Mouse (Mus musculus) retina, postnatal 7 days (tissue): ENCODE measurements around the gene Mical3.
A peak's percentile ranks its signal among the peaks of the same experiment; 100 is the strongest.

Source experiments
- DNase-seq: peaks from one replicate; pipeline ENCODE4 v3.0.0-alpha.2; 2012; ENCODE audit warnings: low read depth, low spot score

The Mical3 gene

DNA sequence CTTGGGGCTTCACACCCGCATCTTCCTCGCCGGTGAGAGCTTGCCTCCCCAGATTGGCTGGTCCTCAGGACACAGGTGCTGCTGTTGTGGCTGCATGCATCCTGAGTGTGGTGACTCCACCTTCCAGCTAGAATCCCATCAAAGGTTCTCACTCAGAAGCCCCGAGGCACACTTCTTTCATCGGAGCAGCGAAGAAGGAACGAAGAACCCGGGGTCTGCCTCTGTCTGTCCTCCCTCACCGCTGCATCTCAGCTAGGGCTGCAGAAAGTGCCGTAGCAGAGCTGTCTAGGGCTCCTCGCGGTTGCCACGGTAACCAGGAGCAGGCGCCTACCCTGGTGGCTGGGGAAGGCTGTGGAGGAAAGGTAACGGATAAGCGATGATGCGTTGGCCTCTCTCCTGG, at the start of gene Mical3:
Gene Mical3 (minus strand): TSS at position 227 of the 400 bp plus-strand sequence.
- no peak for DNase-seq

DNA sequence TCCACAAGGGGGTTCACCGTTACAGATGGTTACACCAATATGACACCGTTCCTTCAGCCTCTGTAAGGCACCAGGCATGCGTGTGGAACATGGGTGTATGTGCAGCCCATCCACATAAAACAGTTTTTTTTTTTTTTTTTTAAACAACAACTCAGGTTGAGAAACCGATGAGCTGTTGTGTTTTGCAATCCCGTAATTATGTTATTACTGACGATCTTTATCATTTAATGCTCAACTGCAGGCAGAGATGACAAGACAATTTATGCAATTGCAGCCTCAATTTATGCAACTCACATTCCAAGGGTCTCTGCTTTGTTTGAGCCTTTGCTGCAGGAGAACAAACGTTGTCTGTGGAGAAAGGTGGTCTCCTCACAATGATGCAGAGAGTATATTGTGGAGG, 49.0 kb upstream of the Mical3 start:
- DNase-seq: no peak

GRCm38 (mm10) chr6:121178700-121179358, 48.0 kb upstream of the Mical3 start:
- DNase-seq: peak; percentile 53

DNA sequence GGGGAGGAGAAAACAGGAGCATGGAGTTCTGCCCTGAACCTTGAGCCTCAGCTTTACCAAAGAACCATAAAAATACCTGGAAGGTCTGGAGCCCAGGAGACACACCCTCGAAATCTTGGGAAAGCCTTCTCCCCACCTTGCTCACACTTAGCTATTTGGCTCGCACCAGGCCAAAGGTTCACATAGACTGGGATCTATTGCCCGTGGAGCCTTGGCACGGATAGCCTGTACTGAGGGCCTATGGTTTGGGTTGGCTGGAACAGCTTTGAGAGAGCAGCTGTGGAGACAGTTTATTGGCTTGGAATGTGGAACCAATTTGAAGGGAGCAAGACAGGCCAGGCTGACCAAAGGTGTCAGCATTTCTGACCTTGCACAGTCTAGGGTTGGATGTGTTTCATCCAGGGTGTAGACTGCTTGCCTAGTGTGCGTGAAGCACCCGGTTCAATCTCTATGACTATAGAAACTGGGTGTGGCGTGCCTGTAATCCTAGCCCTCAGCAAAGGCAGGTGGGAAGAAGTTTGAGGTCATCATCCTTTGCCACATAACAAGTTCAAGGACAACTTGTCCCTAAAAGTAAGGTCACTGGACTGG, 46.4 kb upstream of the Mical3 start:
- DNase-seq: no peak

- DNase-seq: no peak
These were observed 45.9 kb upstream of the Mical3 start for GRCm38 (mm10) chr6:121176731-121177098.

- DNase-seq: no peak
These were observed 45.4 kb upstream of the Mical3 start for GRCm38 (mm10) chr6:121176011-121176730.

DNA sequence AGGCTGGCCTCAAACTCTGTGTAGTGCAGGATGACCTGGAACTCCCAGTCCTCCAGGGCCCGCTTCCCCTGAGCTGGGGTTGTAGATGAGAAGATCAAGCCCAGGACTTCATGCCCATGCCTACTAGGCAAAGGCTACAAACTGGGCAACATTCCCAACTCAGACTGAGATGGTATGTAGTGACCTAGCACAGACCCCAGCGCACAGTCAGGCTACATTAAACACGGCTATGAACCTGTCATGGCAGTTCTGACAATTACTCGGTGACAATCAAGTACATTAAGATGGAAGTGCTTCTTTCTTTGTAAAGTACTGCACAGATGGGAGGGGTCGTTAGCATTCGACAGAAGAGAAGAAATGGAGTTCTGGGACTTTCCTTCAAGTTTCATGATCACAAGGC, 44.0 kb upstream of the Mical3 start:
- DNase-seq: no peak

GRCm38 (mm10) chr6:121173471-121173870, 42.7 kb upstream of the Mical3 start:
- no peak for DNase-seq

DNA sequence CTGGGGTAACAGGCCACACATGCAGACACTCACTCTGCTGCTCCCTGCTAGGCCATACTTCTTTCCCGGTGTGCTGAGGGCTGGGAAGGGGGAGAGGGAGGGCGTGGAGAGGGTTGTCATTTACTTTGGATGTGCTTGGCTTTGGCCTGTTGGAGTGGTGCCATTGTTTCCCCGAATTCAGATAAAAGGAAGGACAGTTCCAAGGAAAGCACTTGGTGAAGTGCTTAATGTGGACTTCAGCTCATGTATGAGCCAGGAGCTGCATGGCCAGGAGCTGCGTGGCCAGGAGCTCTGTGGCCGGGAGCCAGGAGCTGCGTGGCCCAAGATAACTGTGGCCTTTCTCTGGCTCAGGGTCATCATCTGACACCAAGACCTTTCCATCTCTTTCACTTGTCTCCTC, 40.3 kb upstream of the Mical3 start:
- DNase-seq: no peak

DNA sequence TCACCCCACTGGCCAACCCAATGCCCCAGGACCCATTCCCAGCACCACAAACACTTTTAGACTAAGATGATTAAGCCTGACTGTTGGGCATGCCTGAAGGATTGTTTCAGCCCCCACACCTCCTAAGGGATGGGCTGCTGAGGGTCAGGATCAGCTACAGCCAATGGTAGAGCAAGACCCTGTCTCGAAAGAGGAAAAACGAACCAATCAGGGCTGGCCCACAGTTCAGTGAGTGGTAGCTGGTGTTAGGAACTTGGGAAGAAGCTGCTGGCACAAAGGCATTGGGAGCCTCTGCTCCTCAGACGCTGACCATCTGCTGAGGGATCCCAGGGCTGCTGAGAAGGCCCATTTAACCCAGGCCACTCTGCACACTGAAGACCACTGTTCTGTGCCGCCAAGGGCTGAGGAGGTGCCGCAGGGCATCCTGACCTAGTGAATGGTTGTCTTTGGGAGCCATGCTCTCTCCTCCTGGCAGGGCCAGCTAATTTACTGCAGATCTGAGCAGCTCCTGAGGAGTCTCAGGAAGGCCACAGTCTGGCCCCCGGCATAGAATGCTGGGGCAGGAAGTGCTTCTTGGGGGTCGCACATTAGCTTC, 36.7 kb upstream of the Mical3 start:
- DNase-seq: no peak

DNA sequence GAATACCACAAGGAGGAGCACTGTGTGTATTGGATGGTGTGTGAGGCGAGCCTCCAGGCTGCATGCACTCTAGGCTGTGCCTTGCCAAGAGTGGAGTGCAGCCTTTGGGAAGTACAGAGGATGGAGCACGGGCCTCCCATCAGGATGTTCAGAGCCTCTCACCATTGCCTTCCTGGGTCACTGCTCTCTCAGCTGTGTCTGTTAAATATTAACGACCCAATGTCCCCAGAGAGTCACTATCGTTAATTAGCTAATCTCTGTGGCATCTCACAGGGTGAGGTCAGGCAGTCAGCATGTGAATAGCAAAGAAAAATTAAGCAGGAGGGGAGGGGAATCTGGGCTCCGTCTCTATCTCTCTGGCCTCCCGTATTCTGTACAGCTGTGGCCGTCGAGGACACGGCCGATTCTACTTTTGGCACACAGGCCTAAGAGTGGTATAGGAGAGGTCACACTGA, 35.3 kb upstream of the Mical3 start:
- DNase-seq: no peak

DNA sequence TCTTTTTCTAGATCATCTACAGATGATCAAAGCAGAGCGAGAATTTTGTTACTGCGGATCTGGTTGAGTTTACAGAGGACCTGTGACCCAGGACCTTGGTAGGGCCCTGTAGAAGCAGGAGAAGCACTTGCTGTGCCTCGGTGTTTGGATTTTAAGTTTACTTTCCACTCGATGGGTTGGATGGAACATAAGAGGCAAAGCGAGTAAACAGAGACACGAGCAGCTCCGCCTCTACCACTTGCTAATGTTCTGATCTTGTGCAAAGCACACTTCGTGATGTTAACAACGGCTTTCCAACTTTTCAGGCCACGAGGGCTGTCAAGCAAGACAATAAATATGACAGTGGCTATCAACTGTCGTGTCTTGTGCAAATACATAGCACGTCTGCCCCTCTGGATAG, 31.8 kb upstream of the Mical3 start:
- DNase-seq: no peak

DNA sequence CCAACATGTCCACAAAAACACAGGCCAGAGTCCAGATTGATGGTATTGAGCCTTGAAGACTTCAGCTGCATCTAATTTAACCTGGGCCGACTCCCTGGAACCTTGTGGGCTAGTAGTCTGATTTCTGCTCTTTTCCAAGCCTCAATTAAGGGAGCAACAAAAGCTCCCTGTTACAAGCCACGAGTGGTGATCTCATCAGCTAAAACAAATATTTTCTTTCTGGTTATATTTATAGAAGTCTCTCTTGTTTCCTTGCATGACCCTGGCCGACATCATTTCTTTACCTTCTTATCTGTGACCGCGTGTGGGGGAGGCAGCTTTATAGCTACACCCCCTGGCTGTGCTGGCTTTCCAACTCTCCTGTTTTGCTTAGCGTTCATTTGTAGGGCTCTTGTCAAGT, 29.3 kb upstream of the Mical3 start:
- no peak for DNase-seq

DNA sequence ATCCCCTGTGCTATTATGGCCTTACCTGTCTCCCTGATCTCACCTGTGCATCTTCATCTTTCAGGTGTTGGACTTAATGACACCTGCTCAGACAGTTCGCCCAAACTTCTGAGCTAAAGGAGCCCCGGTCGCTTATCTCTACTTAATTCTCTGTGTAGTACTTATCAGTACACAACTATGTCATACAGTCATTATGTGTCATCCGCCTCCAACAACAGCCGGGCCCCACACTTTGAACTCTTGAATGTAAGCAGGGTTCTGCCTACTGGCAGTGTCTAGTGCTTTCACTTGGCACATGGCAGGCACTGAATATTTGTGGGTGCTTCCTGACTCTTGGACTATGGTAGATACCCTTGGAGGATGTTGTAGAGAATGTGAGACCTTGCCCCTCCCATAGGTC, 28.8 kb upstream of the Mical3 start:
- DNase-seq: no peak

DNA sequence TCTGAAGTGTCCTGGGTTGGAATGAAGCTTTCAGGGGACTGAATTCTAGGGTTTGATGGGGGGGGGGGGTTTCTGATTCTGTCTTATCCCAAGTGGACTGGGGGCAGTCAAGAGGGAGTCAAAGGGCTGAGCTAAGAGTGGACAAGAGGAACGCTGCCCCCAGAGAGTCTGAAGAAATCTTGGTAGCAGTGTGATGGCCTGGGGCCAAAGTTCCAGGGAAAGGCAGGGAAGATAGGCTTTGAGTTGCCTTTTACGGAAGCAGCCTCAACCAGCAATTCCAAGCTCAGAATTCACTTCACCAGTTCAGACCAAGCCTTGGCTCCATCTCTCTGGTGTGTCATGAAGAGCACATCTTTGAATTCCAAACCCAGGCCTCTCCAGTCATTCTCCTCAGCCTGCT, 25.2 kb upstream of the Mical3 start:
- no peak for DNase-seq

DNA sequence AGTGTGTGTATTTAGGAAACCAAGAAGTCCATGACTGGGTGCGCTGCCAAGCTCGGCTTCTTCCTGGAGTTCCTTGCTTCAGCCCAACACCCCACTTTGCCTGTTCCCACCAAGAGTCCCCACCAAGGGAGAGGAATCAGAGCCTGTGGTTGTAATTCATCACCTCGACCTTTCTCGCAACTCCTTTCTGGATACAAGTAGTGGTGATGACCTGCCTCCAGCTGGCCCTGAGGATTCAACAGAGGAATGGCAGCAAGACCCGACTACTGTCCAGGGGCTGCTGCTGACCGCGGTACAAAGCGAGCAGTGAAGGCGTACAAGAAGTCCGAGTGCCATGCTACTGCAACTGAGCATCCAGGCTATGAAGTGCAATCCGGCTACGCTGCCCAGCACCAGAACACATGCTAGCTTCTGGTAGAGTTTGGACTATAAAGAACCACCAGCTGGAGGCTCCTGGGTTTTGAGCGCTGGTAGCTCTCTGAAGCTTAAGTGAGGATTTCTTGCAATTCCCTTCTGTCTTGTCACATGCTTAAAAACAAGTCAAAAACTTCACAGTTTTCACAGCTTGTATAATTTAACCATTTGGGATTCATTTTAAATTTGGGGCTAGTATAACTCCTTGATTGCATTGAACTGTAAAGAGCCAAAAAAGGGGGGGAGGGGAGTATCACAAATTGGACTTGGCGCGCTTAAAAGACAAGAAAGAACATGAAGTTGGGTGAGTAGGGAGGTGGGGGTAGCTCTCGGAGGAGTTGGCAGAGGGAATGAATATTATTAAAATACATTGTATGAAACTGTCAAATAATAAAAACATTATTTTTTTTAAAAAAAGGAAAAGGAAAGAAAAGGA, 23.9 kb upstream of the Mical3 start:
- DNase-seq: no peak

GRCm38 (mm10) chr6:121153177-121153576, 22.4 kb upstream of the Mical3 start:
- DNase-seq: no peak

- no peak for DNase-seq
These were observed 20.9 kb upstream of the Mical3 start for GRCm38 (mm10) chr6:121151732-121152131.

GRCm38 (mm10) chr6:121150126-121150525, 19.3 kb upstream of the Mical3 start:
- DNase-seq: no peak

- DNase-seq: no peak
These were observed 18.6 kb upstream of the Mical3 start for GRCm38 (mm10) chr6:121149420-121149819.

DNA sequence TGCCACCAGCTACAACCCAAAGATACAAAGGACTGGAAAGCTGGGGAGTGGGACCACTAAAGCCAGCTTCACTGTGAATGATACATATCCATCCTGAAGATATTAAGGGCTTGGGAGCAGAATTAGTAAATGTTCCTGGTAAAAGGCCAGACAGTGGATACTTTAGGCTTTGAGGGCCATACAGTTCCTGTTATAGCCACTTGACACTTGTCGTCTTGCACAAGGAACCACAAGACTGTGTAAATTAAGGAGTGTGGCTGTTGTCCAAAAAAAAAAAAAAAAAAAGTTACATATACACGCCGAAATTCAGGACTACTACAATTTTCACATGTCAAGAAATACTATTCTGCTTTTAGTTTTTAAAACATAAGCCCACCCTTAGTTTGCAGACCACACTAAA, 17.6 kb upstream of the Mical3 start:
- DNase-seq: no peak

DNA sequence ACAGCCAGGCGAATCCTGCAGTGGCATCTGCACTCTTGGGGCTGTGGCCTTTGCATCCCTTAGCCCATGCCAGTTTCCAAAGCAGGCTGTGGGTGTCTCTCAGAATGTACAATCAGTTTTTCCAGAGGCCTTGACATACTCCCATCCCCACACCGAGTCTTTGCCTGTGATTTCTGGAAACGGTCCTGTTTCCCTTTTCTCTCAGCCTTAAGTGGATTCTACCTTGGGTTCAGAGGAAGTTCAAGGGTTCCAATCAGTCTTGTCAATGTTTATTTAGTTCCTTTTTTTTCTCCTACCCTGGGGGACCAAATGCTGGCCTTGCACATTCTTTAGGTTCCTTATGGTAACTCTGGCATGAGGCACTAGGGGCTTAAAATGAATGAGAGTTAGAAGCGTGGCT, 16.0 kb upstream of the Mical3 start:
- no peak for DNase-seq
